Mouse (Mus musculus) CH12.LX (cell line): ENCODE measurements at regions not wholly inside any gene's neighbourhood (a gene's known extent, or its start where the extent isn't known, plus 50 kb on each side); places are given as distances from the start of the nearest gene placed in this dataset.

ENCODE experiments used
- DNase-seq: peaks from one replicate; pipeline ENCODE4 v3.0.0-alpha.2; 2013; ENCODE audit errors: extremely low read depth
- H3K27ac ChIP-seq: 2 replicates; pipeline ENCODE4 v1.5.1; 2012; ENCODE audit warnings: low read depth, mild to moderate bottlenecking, control low read depth, moderate library complexity; ENCODE audit not compliant: insufficient read depth
- H3K27me3 ChIP-seq: replicated peaks from 2 replicates; pipeline ENCODE3; 2012; ENCODE audit warnings: inconsistent platforms
- H3K36me3 ChIP-seq, 2 experiments: replicated peaks in 1 of 2; 2 replicates each; pipeline versions ENCODE3 to v1.6.1; 2012; ENCODE audit warnings: inconsistent platforms in 1 of 2, low read length in 1 of 2, mild to moderate bottlenecking in 1 of 2, mixed read lengths in 1 of 2, moderate library complexity in 1 of 2; ENCODE audit not compliant: control insufficient read depth in 1 of 2, insufficient read depth in 1 of 2
- H3K4me1 ChIP-seq, 2 experiments: 2 replicates each; pipeline ENCODE4 v1.6.1; 2012; ENCODE audit warnings: inconsistent platforms in 1 of 2, moderate library complexity in 1 of 2; ENCODE audit not compliant: insufficient read depth in 2 of 2, control insufficient read depth in 1 of 2
- H3K4me2 ChIP-seq: 2 replicates; pipeline ENCODE4 v1.6.1; 2012; ENCODE audit warnings: low read depth, mild to moderate bottlenecking, control low read depth; ENCODE audit not compliant: poor library complexity, insufficient read depth, severe bottlenecking
- H3K4me3 ChIP-seq, 3 experiments: fragments of 150-350 bp in 1 of 3; sonication (generic) in 1 of 3; replicated peaks in 1 of 3; 2 replicates each; pipeline versions ENCODE3 to v1.5.1; 2011 to 2012; ENCODE audit warnings: low read depth in 2 of 3, low read length in 2 of 3, mild to moderate bottlenecking in 2 of 3, moderate library complexity in 2 of 3, control low read depth in 1 of 3, improper control_type of control experiment in 1 of 3, inconsistent platforms in 1 of 3, mixed read lengths in 1 of 3; ENCODE audit not compliant: poor library complexity in 1 of 3
- H3K79me2 ChIP-seq: replicated peaks from 2 replicates; pipeline ENCODE4 v1.6.1; 2012; ENCODE audit warnings: mild to moderate bottlenecking, moderate library complexity; ENCODE audit not compliant: control insufficient read depth, poor library complexity, insufficient read depth, severe bottlenecking; ENCODE audit errors: extremely low read depth
- H3K9ac ChIP-seq: 2 replicates; pipeline ENCODE4 v1.6.1; 2012; ENCODE audit warnings: low read depth, mild to moderate bottlenecking, control low read depth, moderate library complexity; ENCODE audit not compliant: insufficient read depth
- H3K9me3 ChIP-seq: replicated peaks from 2 replicates; pipeline ENCODE3; 2012; ENCODE audit warnings: low read length, inconsistent platforms, mixed read lengths
- BHLHE40 ChIP-seq: IDR thresholded peaks from 2 replicates; pipeline ENCODE4 v1.6.1; 2011; ENCODE audit warnings: mild to moderate bottlenecking, low read depth, low read length, improper control_type of control experiment
- CHD2 ChIP-seq: IDR thresholded peaks from 2 replicates; pipeline ENCODE4 v1.6.1; 2011; ENCODE audit warnings: low read length, improper control_type of control experiment
- E2F4 ChIP-seq: IDR thresholded peaks from 2 replicates; pipeline ENCODE4 v1.6.1; 2011; ENCODE audit warnings: low read depth, low read length, improper control_type of control experiment; ENCODE audit not compliant: insufficient replicate concordance
- ELF1 ChIP-seq: IDR thresholded peaks from 2 replicates; pipeline ENCODE4 v1.6.1; 2014; ENCODE audit warnings: low read depth, mild to moderate bottlenecking, inconsistent platforms, low read length, improper control_type of control experiment
- HCFC1 ChIP-seq: IDR thresholded peaks from 2 replicates; pipeline ENCODE4 v1.6.1; 2012; ENCODE audit warnings: low read depth, mild to moderate bottlenecking, inconsistent platforms, low read length, improper control_type of control experiment
- JUN ChIP-seq: IDR thresholded peaks from 2 replicates; pipeline ENCODE4 v1.6.1; 2011; ENCODE audit warnings: low read depth, mild to moderate bottlenecking, low read length, improper control_type of control experiment, moderate library complexity; ENCODE audit not compliant: insufficient read depth
- MAFK ChIP-seq: IDR thresholded peaks from 2 replicates; pipeline ENCODE4 v1.6.1; 2011; ENCODE audit warnings: low read length, improper control_type of control experiment; ENCODE audit not compliant: insufficient replicate concordance
- MAX ChIP-seq: IDR thresholded peaks from 2 replicates; pipeline ENCODE4 v1.6.1; 2011; ENCODE audit warnings: low read length, improper control_type of control experiment
- MAZ ChIP-seq: IDR thresholded peaks from 2 replicates; pipeline ENCODE4 v1.6.1; 2012; ENCODE audit warnings: low read depth, mild to moderate bottlenecking, inconsistent platforms, low read length, improper control_type of control experiment, moderate library complexity
- MXI1 ChIP-seq: IDR thresholded peaks from 2 replicates; pipeline ENCODE4 v1.6.1; 2011; ENCODE audit warnings: mild to moderate bottlenecking, low read depth, low read length, improper control_type of control experiment
- NRF1 ChIP-seq: IDR thresholded peaks from 2 replicates; pipeline ENCODE4 v1.6.1; 2014; ENCODE audit warnings: low read depth, mild to moderate bottlenecking, inconsistent platforms, low read length, improper control_type of control experiment, moderate library complexity
- PAX5 ChIP-seq: IDR thresholded peaks from 2 replicates; pipeline ENCODE4 v1.6.1; 2012; ENCODE audit warnings: low read length, inconsistent platforms, mixed read lengths
- POLR2A ChIP-seq: IDR thresholded peaks from 2 replicates; pipeline ENCODE4 v1.6.1; 2011; ENCODE audit warnings: low read depth, mild to moderate bottlenecking, improper control_type of control experiment, low read length
- POLR2AphosphoS2 ChIP-seq: IDR thresholded peaks from 2 replicates; pipeline ENCODE4 v1.6.1; 2011; ENCODE audit warnings: low read depth, low read length, improper control_type of control experiment
- RAD21 ChIP-seq: IDR thresholded peaks from 2 replicates; pipeline ENCODE4 v1.6.1; 2011; ENCODE audit warnings: low read depth, mild to moderate bottlenecking, low read length, improper control_type of control experiment, moderate library complexity
- RCOR1 ChIP-seq: conservative IDR thresholded peaks from 2 replicates; pipeline ENCODE4 v1.6.1; 2012; ENCODE audit warnings: low read depth, mild to moderate bottlenecking, inconsistent platforms, low read length, improper control_type of control experiment
- SIN3A ChIP-seq: IDR thresholded peaks from 2 replicates; pipeline ENCODE4 v1.6.1; 2012; ENCODE audit warnings: low read length, improper control_type of control experiment, inconsistent platforms
- SMC3 ChIP-seq: IDR thresholded peaks from 2 replicates; pipeline ENCODE4 v1.6.1; 2011; ENCODE audit warnings: low read depth, low read length, improper control_type of control experiment
- TCF12 ChIP-seq: IDR thresholded peaks from 2 replicates; pipeline ENCODE4 v1.6.1; 2014; ENCODE audit warnings: low read depth, mild to moderate bottlenecking, inconsistent platforms, low read length, improper control_type of control experiment
- UBTF ChIP-seq: IDR thresholded peaks from 2 replicates; pipeline ENCODE4 v1.6.1; 2012; ENCODE audit warnings: low read depth, mild to moderate bottlenecking, inconsistent platforms, low read length, improper control_type of control experiment, moderate library complexity
- ZKSCAN1 ChIP-seq: IDR thresholded peaks from 2 replicates; pipeline ENCODE4 v1.6.1; 2012; ENCODE audit warnings: low read depth, inconsistent platforms, low read length, improper control_type of control experiment, borderline replicate concordance
- ZNF384 ChIP-seq: IDR thresholded peaks from 2 replicates; pipeline ENCODE4 v1.6.1; 2012; ENCODE audit warnings: low read depth, low read length, improper control_type of control experiment, inconsistent platforms
- dilution Hi-C: fragments of 300-500 bp; cut with MboI; formaldehyde crosslinking; loops from 2 replicates; pipeline ENCODE4 v1.14.3; 2020; ENCODE audit warnings: low sequenced_read_pairs; ENCODE audit not compliant: extremely low pct_unique_long_range_greater_than_20kb, extremely low pct_ligation_motif_present
- in situ Hi-C: fragments of 300-500 bp; cut with MboI; formaldehyde crosslinking; loops from 3 replicates; pipeline ENCODE4 v1.14.3; 2019; ENCODE audit warnings: low sequenced_read_pairs, low pct_ligation_motif_present, low pct_unique_long_range_greater_than_20kb, mixed read lengths

DNA sequence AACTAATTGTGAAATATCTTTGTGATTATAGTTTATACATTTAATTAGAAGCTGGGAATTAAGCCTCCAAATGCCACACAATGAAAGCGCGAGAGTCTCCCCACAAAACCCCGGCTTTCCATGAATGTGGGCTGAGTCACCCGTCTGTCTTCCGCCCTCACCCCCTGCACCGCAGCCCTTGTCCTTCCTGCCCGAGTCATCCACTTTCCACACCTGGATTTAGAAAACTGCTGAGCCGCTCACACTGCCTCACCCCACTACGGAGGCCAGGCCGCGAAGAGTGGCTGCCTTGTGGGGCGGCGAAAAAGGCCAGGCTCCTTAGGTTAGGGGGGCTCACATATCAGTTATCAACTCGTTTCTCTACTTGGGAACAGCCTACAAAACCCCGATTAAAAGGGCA is 177.9 kb upstream of the Map3k1 start:
- dilution Hi-C loops = no loop called here
- Histone ChIP-seq H3K9me3 (peaks cover 3% of the 10 kb centered on the region), H3K4me2 (no peak overlapping the region), H3K4me1 (peaks cover 10 to 43% of the 10 kb centered on the region in 2 experiments), H3K27me3 (no peaks in the 10 kb centered on the region), H3K9ac (no peak overlapping the region)
- DNase-seq = no peak
- no peak for TF ChIP-seq HCFC1
- TF ChIP-seq, all 38 proteins: peak for 0
- Histone ChIP-seq H3K27ac (no peak overlapping the region), H3K79me2 (no peaks in the 10 kb centered on the region), H3K36me3 (no peaks in the 10 kb centered on the region), H3K4me3 (no peak overlapping the region)
- in situ Hi-C loops = loop anchor here (10.0 kb wide), 2 partner anchors 172 to 268 kb away; no protein-coding TSS in a partner anchor

DNA sequence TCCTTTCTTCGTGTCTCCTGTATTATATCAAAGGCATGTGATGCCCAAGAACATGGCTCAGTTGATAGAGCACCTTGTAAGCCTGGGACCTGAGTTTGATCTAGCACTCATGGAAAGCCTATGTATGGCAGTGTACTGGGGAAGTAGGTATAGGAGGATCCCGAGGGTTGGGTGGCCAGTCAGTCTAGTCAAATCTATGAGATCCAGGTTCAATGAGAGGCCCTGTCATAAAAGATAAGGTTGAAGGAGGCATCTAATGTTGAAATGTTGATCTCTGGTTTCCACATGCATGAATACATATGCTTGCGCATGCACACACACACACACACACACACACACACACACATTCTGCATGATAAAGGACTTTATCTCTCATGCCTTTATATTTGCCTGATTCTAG is 178.6 kb upstream of the Map3k1 start:
- Histone ChIP-seq H3K9me3 (peaks cover 3% of the 10 kb centered on the region), H3K4me2 (no peak overlapping the region), H3K4me1 (peaks cover 10 to 35% of the 10 kb centered on the region in 2 experiments), H3K9ac (no peak overlapping the region), H3K27me3 (no peaks in the 10 kb centered on the region), H3K27ac (no peak overlapping the region), H3K79me2 (no peaks in the 10 kb centered on the region), H3K36me3 (no peaks in the 10 kb centered on the region), H3K4me3 (no peak overlapping the region)
- in situ Hi-C loops (loop anchor here (10.0 kb wide), 2 partner anchors 173 to 267 kb away; no protein-coding TSS in a partner anchor), dilution Hi-C loops (no loop called here)
- no peak for TF ChIP-seq SMC3
- no peak for TF ChIP-seq POLR2A
- no peak for TF ChIP-seq SIN3A
- TF ChIP-seq BHLHE40 = no peak
- TF ChIP-seq JUN = no peak
- no peak for TF ChIP-seq NRF1
- TF ChIP-seq ELF1 = no peak
- no peak for TF ChIP-seq HCFC1
- no peak for TF ChIP-seq CHD2
- no peak for TF ChIP-seq MAX
- TF ChIP-seq RAD21 = no peak
- no peak for TF ChIP-seq ZNF384
- TF ChIP-seq PAX5 = no peak
- TF ChIP-seq MAFK = no peak
- no peak for TF ChIP-seq ZKSCAN1
- DNase-seq = no peak

GRCm38 (mm10) chr13:111990913-111991534 is 182.2 kb upstream of the Map3k1 start:
- no peak for DNase-seq
- TF ChIP-seq E2F4 (no peak), UBTF (no peak), BHLHE40 (no peak), MXI1 (no peak), RCOR1 (no peak), POLR2A (no peak), MAZ (no peak), SIN3A (no peak), TCF12 (no peak), POLR2AphosphoS2 (no peak)

More at GRCm38 (mm10) chr13:111990913-111991534, 182.2 kb upstream of the Map3k1 start:
- dilution Hi-C loops (no loop called here), in situ Hi-C loops (no loop called here)
- peaks cover 3% of the 10 kb centered on the region for H3K9me3 ChIP-seq
- H3K4me2 ChIP-seq = no peak overlapping the region
- H3K4me1 ChIP-seq = peaks cover 0 to 12% of the 10 kb centered on the region in 2 experiments; a peak in 1 of 4 replicates
- H3K27me3 ChIP-seq = no peaks in the 10 kb centered on the region
- H3K79me2 ChIP-seq = no peaks in the 10 kb centered on the region
- H3K27ac ChIP-seq = no peak overlapping the region
- no peak overlapping the region for H3K4me3 ChIP-seq
- no peaks in the 10 kb centered on the region for H3K36me3 ChIP-seq
- no peak overlapping the region for H3K9ac ChIP-seq
